Mouse (Mus musculus) T-helper 2 cell (primary cell): ENCODE results near the gene Pctp.

Source experiments
- in situ Hi-C: fragments of 300-600 bp; cut with MboI, MseI; formaldehyde crosslinking; loops from one replicate; pipeline ENCODE4 v1.15.1; 2025; ENCODE audit warnings: high pct_unique_total_duplicates

Gene Pctp

DNA sequence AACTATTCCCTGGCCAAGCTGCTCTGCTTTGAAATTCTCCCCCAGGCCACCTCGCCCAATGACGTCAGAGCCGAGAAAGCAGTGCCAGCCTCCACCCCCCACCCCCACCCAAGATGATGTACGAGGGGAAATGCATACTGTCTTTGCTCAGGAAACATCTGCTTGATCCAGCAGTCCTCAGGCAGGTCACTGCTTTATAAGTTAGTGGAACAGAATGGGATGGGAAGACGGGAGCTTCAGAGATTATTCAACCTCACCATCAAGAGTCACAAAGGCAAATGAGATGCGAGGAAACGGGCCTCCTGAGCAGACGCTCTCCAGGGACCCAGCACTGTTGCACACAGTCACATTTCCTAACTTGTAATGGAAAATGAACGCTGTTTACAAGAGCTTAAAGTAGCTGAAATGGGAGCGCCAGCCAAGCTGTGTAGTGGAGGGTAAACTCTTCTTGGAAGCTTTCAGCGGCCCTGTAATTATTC, 24.3 kb downstream of the Pctp start:
- in situ Hi-C loops = no loop called here

DNA sequence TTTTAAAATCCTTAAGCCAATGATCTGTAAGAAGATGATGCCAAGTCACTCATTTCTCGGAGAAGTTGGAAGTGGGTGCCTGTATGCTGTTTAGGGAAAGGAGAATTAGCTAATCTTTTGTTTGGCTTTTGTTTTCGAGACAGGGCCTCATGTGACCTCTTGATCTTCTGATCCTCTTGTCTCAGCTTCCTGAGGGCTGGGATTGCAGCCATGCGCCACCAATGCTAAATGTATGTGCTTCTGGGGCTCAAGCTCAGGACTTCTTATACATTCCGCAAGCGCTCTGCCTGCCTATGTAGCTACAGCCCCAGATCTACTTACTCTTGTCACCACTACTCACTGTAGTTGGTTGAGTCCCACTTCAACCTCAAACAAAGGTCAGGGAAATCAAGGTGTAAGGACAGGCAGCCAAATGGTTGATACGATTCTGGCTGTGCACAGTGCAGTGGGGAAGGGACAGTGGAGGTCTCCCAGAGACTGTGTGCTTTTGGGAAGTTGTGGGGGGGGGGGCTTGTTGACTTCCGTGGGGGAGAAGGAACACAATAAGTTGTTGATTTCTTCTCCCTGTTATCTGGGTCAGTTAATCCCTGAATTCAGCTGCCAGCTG, 24.8 kb downstream of the Pctp start:
- in situ Hi-C loops = no loop called here

GRCm38 (mm10) chr11:89976361-89976760, 26.3 kb downstream of the Pctp start:
- in situ Hi-C loops = no loop called here

DNA sequence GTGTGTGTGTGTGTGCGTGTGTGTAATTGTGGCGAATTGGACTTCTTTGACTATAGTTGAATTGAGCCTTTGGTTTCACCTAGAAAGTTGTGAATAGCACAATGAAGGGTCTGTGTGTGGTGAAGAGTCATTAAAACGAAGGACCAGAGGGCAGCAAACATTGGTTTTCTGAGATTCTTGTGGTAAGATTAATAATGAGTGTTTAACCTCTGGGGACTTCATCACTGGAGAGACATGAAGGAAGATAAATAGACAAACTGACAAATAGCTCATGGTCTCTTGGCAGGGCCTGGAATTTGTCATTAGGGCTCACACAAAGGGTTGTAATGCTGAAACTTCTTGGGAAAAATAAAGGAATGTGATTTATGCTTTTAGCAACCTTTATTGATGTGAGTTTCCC, 31.4 kb downstream of the Pctp start:
- in situ Hi-C loops = no loop called here

DNA sequence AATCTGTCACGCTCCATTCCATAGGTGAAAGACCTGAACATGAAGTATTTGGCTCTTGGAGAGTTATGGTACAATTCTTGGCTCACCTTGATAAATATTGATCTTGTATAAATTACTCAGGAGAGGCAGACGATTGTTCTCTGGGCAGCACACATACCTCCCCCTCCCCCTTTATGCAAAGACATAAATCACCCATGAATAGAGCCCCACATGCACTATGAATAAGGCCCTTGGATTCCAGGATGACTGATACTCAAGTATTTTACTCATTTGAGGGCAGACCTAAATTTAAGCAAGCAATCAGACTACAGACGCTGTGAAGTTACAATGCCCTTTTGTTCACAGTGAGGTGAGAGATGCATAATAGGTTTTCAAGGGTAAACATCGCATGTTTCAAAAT, 32.0 kb downstream of the Pctp start:
- in situ Hi-C loops = no loop called here

DNA sequence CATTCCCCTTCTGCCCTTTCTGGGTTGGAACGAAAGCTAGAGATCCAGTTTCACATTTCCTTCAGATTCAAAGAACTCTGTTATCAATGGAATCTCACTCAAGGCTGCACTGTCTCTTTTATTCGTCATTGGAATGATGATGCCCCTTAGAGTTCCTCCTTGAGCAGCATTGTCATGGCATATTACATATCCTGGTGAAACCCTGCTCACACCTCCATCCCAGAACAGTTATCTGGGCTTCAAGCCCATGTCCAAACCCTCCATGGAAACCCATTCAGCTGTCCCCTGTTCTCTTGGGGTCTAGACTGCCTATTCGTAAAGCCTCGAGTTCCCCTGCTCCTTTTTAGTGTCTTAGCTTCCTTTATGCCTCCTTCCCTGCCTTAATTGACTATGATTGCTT, 33.6 kb downstream of the Pctp start:
- in situ Hi-C loops = no loop called here

GRCm38 (mm10) chr11:89950691-89951270, 51.9 kb downstream of the Pctp start:
- in situ Hi-C loops = no loop called here

DNA sequence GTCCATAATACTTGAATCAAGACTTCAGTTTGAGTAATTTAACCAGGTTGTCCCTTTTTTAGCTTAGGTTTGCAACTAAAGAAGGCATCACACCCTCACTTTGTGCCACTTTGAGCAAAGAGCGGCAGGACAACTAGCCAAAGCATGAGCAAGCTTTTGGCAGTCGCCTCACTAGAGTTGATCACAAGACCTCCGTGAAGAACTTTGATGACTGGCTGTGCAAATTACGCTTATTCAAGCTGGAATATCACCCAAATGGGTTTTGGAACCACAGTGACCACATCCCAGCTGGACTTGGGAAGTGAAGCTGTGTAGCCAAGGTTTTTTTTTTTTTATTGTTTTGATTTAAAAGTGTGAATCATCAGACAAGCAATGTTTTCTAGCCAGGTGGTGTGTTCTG, 54.9 kb downstream of the Pctp start:
- in situ Hi-C loops = no loop called here

GRCm38 (mm10) chr11:89945159-89945558, 57.5 kb downstream of the Pctp start:
- in situ Hi-C loops = no loop called here

DNA sequence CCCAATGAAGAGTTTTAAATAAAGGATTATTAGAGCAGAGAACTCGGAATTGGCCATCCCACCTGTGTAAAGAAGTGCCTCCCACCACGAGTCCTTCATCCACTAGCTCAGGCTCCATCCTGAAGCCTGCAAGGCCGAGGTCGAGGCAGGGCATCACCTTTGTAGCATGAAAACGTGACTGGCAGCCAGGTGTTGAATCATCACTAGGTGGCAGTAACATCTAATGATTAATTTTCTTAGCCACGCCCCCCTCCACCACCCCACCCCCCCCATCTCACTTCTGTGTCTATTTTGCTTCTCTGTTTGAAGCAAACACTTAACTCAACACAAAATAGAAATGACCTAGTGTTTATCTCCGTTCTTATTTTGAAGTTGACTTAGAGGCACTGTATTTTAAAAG, 65.5 kb downstream of the Pctp start:
- in situ Hi-C loops = no loop called here
